Mouse (Mus musculus): Measurements from ENCODE around the gene Lpcat2.

Gene Lpcat2

GRCm38 (mm10) chr8:92908448-92908847 lies 53.3 kb downstream of the Lpcat2 start:
- no peak for DNase-seq (ENCODE audit: low read depth, low spot score)

- no peak for DNase-seq (ENCODE audit: low read depth, low spot score)
These were observed 56.3 kb downstream of the Lpcat2 start for GRCm38 (mm10) chr8:92911477-92911876.

GRCm38 (mm10) chr8:92913396-92913795 lies 58.3 kb downstream of the Lpcat2 start:
- DNase-seq (ENCODE audit: low read depth, low spot score) = no peak

GRCm38 (mm10) chr8:92916082-92916481 lies 60.9 kb downstream of the Lpcat2 start:
- DNase-seq (ENCODE audit: low read depth, low spot score) = no peak

- no peak for DNase-seq (ENCODE audit: low read depth, low spot score)
These were observed 66.6 kb downstream of the Lpcat2 start for GRCm38 (mm10) chr8:92921768-92922167.

GRCm38 (mm10) chr8:92928986-92929385 lies 73.8 kb downstream of the Lpcat2 start:
- DNase-seq (ENCODE audit: low read depth, low spot score) = no peak

- DNase-seq (ENCODE audit: low read depth, low spot score) = no peak
These were observed 82.9 kb downstream of the Lpcat2 start for GRCm38 (mm10) chr8:92938056-92938455.

GRCm38 (mm10) chr8:92949071-92949470 lies 93.9 kb downstream of the Lpcat2 start:
- DNase-seq (ENCODE audit: low read depth, low spot score) = no peak

- DNase-seq (ENCODE audit: low read depth, low spot score) = no peak
These were observed 95.7 kb downstream of the Lpcat2 start for GRCm38 (mm10) chr8:92950639-92951371.

GRCm38 (mm10) chr8:92954044-92954443 lies 98.9 kb downstream of the Lpcat2 start:
- DNase-seq (ENCODE audit: low read depth, low spot score) = no peak

GRCm38 (mm10) chr8:92959779-92960178 lies 104.6 kb downstream of the Lpcat2 start, which contains the start of gene Slc6a2:
Gene Slc6a2, plus strand, starts transcription at chr8:92960079.
- DNase-seq (ENCODE audit: low read depth, low spot score) = no peak

GRCm38 (mm10) chr8:92960451-92960911 lies 105.3 kb downstream of the Lpcat2 start:
- DNase-seq (ENCODE audit: low read depth, low spot score) = no peak

GRCm38 (mm10) chr8:92961088-92961487 lies 105.9 kb downstream of the Lpcat2 start:
- no peak for DNase-seq (ENCODE audit: low read depth, low spot score)

- no peak for DNase-seq (ENCODE audit: low read depth, low spot score)
These were observed 109.4 kb downstream of the Lpcat2 start for GRCm38 (mm10) chr8:92964556-92964955.
